Mouse (Mus musculus): ENCODE measurements at regions not wholly inside any gene's neighbourhood (a gene's known extent, or its start where the extent isn't known, plus 50 kb on each side); places are given as distances from the start of the nearest gene placed in this dataset.

DNA sequence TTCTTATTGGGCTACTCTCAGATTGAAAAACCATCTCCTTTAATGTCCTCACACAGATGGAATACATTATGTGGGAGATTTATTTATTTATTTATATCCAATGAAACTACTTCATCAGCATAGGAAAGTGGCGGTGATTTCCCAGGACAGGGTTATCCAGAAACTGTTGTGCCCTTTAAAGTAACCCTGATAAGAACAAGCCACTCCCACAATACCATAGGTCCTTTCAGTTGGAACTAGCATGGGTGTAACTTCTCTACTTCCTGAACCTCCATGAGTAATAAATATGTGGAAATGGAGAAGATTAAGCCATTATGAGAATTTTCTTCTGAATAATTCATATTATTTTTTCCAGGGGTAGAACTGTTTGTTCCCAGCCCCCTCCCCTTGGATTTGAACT, 52.7 kb upstream of the Jag1 start:
- Histone ChIP-seq H3K27ac (replicated peaks; ENCODE audit: low read depth, low read length) (no peak overlapping the region), H3K36me3 (ENCODE audit: control insufficient read depth, insufficient read depth, low read length) (no peaks in the 10 kb centered on the region), H3K27me3 (replicated peaks; ENCODE audit: control insufficient read depth, insufficient read depth, low read length) (no peaks in the 10 kb centered on the region), H3K4me1 (ENCODE audit: control insufficient read depth, insufficient read depth, low read length) (peaks cover 12% of the 10 kb centered on the region; the same call in 1 of the 2 replicates), H3K4me3 (ENCODE audit: low read depth, low read length) (no peak overlapping the region), H3K9me3 (ENCODE audit: control insufficient read depth, low read length) (no peaks in the 10 kb centered on the region), H3K4me2 (ENCODE audit: low read depth, low read length) (no peak overlapping the region), H3K9ac (ENCODE audit: low read depth, low read length) (no peak overlapping the region)
- DNase-seq (ENCODE audit: low spot score): no peak
- 70% methylated on average over 1 of the region's 1 CpGs for WGBS
- no peak for ATAC-seq (ENCODE audit: low read depth)

DNA sequence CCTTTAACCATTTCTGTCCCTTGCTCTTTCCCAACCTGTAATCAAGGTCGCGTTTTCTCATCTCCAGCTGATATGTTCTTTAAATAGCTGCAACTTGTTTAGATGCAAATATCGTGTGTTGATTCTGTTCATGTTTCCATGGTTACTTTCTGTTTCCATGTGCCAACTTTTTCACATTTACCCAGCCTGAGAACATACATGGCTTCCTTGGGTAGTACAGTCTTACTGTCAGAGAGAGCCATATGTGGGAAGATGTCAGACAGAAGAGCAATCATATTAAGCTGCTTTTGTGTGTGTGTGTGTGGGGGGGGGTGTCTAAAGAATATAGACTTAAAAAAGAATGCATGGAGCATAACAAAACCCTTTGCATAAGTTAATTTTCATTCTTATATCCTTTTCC, 52.2 kb upstream of the Jag1 start:
- Histone ChIP-seq H3K4me3 (ENCODE audit: low read depth, low read length) (no peak overlapping the region), H3K27ac (replicated peaks; ENCODE audit: low read depth, low read length) (no peak overlapping the region), H3K9me3 (ENCODE audit: control insufficient read depth, low read length) (no peaks in the 10 kb centered on the region), H3K27me3 (replicated peaks; ENCODE audit: control insufficient read depth, insufficient read depth, low read length) (no peaks in the 10 kb centered on the region), H3K4me1 (ENCODE audit: control insufficient read depth, insufficient read depth, low read length) (peaks cover 12% of the 10 kb centered on the region; the same call in 1 of the 2 replicates), H3K9ac (ENCODE audit: low read depth, low read length) (no peak overlapping the region), H3K4me2 (ENCODE audit: low read depth, low read length) (no peak overlapping the region), H3K36me3 (ENCODE audit: control insufficient read depth, insufficient read depth, low read length) (no peaks in the 10 kb centered on the region)
- WGBS: 69% methylated on average over 3 of the region's 3 CpGs
- ATAC-seq (ENCODE audit: low read depth) (no peak), DNase-seq (ENCODE audit: low spot score) (no peak)
